Mouse (Mus musculus) C2C12 (cell line): ENCODE results near the gene Stra8.

Experiments
- CEBPB ChIP-seq: IDR thresholded peaks from one replicate; pipeline ENCODE4 v1.6.1; 2011; ENCODE audit warnings: low read depth, mild to moderate bottlenecking, control low read depth, moderate library complexity
- CTCF ChIP-seq: IDR thresholded peaks from one replicate; pipeline ENCODE4 v1.5.1; 2011; ENCODE audit not compliant: control insufficient read depth, insufficient read depth, insufficient read length

GRCm38 (mm10) chr6:34902578-34902977 is 17.4 kb upstream of the Stra8 start:
- TF ChIP-seq CTCF (no peak), CEBPB (no peak)
